Mouse (Mus musculus) E14TG2a.4 (cell line): ENCODE results near the gene Daglb.

Source experiments
- CTCF ChIP-seq: conservative IDR thresholded peaks from 2 replicates; pipeline ENCODE4 v1.5.1; 2014; ENCODE audit warnings: low read length
- NANOG ChIP-seq: IDR thresholded peaks from 2 replicates; pipeline ENCODE4 v1.6.1; 2014; ENCODE audit warnings: borderline replicate concordance, low read length, mixed read lengths
- POU5F1 ChIP-seq: IDR thresholded peaks from 2 replicates; pipeline ENCODE4 v1.6.1; 2014; ENCODE audit warnings: low read length, borderline replicate concordance

GRCm38 (mm10) chr5:143512305-143512704 lies 47.9 kb downstream of the Daglb start:
- TF ChIP-seq CTCF (no peak), POU5F1 (no peak), NANOG (no peak)
